Mouse (Mus musculus): ENCODE measurements around the gene Ache.
A peak's percentile ranks its signal among the peaks of the same experiment; 100 is the strongest.

DNA sequence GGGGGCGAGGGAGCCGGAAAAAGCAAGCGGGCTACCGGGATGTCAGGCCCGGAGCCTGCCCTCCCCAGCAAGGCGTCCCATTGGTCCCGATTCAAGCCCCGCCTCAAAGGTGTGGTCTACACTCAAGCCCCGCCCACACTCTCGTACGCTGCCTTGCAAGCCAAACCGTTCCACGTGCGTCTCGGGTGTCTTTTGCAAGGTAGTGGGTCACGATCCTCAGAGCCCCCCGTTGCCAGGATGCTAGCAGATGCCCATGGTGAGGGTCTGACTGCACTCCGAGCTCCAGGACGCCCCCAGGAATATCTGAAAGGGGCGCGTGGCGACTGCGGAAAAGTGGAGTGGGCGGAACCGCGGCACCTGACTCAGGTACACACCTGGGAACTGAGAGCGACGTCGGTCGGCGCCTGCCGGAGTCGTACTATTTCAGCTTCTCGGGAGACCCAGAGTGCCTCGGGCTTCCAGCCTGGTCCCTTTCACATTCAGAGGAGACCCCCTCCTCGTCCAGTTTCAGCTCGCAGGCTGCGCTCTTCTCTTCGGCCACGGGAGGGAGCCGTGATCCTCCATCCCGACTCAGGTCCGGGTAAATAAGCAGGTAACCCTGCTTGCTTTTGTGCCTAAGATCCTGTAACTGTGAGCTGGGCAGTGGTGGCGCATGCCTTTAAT is 46.3 kb downstream of the Ache start, which contains the start of gene Slc12a9:
- TF ChIP-seq CTCF (IDR thresholded peaks at IDR 0.05; ENCODE audit: low read depth, low read length) (peak; percentile 54; the same call in 1 of the 2 replicates), GATA1 (IDR thresholded peaks at IDR 0.05; ENCODE audit: borderline replicate concordance, low read length) (no peak), TAL1 (conservative IDR thresholded peaks at IDR 0.05; ENCODE audit: low read depth, low read length) (no peak), GATA2 (IDR thresholded peaks at IDR 0.05; ENCODE audit: borderline replicate concordance, low read depth, low read length) (no peak), POLR2AphosphoS5 (IDR thresholded peaks at IDR 0.05; ENCODE audit: insufficient replicate concordance, low read depth, low read length) (no peak)

All from G1E (cell line).